Mouse (Mus musculus) heart, postnatal 0 days (tissue): ENCODE measurements around the gene Adat3.

Source experiments
- CTCF ChIP-seq: IDR thresholded peaks from 2 replicates; pipeline ENCODE4 v1.5.1; 2016; ENCODE audit warnings: antibody characterized with exemption, control low read depth, low read depth
- EP300 ChIP-seq: IDR thresholded peaks from 2 replicates; pipeline ENCODE4 v1.6.1; 2016; ENCODE audit warnings: antibody characterized with exemption, low read depth

- TF ChIP-seq CTCF (no peak), EP300 (no peak)
Measured at GRCm38 (mm10) chr10:80620365-80620764, 17.7 kb downstream of the Adat3 start.
